Mouse (Mus musculus) embryonic facial prominence, embryonic 14.5 days (tissue): Measurements from ENCODE around the gene Camk1d. TPM values are rescaled to one million over a fixed set of nuclear protein-coding genes. Genes with fewer than 3 reads are reported as not detected.
A peak's percentile ranks its signal among the peaks of the same experiment; 100 is the strongest.

Experiments
- ATAC-seq: fragments of 200-750 bp; cut with Nextera tagmentation; 2 replicates; pipeline ENCODE4 v1.8.0; 2017; ENCODE audit warnings: low read depth, moderate number of reproducible peaks, moderate TSS enrichment
- DNase-seq: peaks from one replicate; pipeline ENCODE4 v3.0.0-alpha.2; 2015; ENCODE audit warnings: low spot score
- H3K27ac ChIP-seq: fragments of 300-500 bp; sonication (generic); replicated peaks from 2 replicates; pipeline ENCODE4 v1.5.1; 2014; ENCODE audit warnings: low read depth, mild to moderate bottlenecking, low read length, moderate library complexity
- H3K27me3 ChIP-seq: fragments of 300-500 bp; sonication (generic); replicated peaks from 2 replicates; pipeline ENCODE4 v1.6.1; 2014; ENCODE audit warnings: low read length; ENCODE audit not compliant: control insufficient read depth, insufficient read depth
- H3K36me3 ChIP-seq: fragments of 300-500 bp; sonication (generic); 2 replicates; pipeline ENCODE4 v1.6.1; 2014; ENCODE audit warnings: low read length, mixed read lengths; ENCODE audit not compliant: control insufficient read depth, insufficient read depth
- H3K4me1 ChIP-seq: fragments of 300-500 bp; sonication (generic); 2 replicates; pipeline ENCODE4 v1.6.1; 2014; ENCODE audit warnings: antibody characterized with exemption, low read length; ENCODE audit not compliant: control insufficient read depth, insufficient read depth
- H3K4me2 ChIP-seq: fragments of 300-500 bp; sonication (generic); 2 replicates; pipeline ENCODE4 v1.6.1; 2014; ENCODE audit warnings: low read depth, mild to moderate bottlenecking, low read length, moderate library complexity, mixed read lengths
- H3K4me3 ChIP-seq: fragments of 300-500 bp; sonication (generic); 2 replicates; pipeline ENCODE4 v1.5.1; 2014; ENCODE audit warnings: low read depth, mild to moderate bottlenecking, low read length
- H3K9ac ChIP-seq: fragments of 300-500 bp; sonication (generic); 2 replicates; pipeline ENCODE4 v1.6.1; 2014; ENCODE audit warnings: low read depth, mild to moderate bottlenecking, low read length, moderate library complexity, mixed read lengths
- H3K9me3 ChIP-seq: fragments of 300-500 bp; sonication (generic); 2 replicates; pipeline ENCODE4 v1.6.1; 2016; ENCODE audit warnings: low read length; ENCODE audit not compliant: control insufficient read depth
- WGBS: fragments of 180-500 bp; shearing (Covaris S2); extraction: QIAGEN DNeasy Blood & Tissue Kit; methylation state at CpG from one replicate; pipeline ENCODE4 v1.1.7; 2014; 5-methylcytosine and 5-hydroxymethylcytosine counted together
- polyA plus RNA-seq: library from polyadenylated mRNA; unstranded; fragments of >200 nt; fragmentation: Nextera tagmentation; extraction: Ambion mirVana; gene quantifications from 2 replicates; pipeline ENCODE4 v1.2.1, GENCODE M21; 2014

The Camk1d gene
- polyA plus RNA-seq, 1 experiment from 2014 or later: 6.2 TPM

GRCm38 (mm10) chr2:5632355-5632684, 82.0 kb downstream of the Camk1d start:
- ATAC-seq (no peak), DNase-seq (no peak)
- Histone ChIP-seq H3K9ac (no peak overlapping the region), H3K4me1 (no peaks in the 10 kb centered on the region), H3K27ac (no peak overlapping the region), H3K4me3 (no peak overlapping the region), H3K4me2 (no peak overlapping the region), H3K27me3 (no peaks in the 10 kb centered on the region), H3K36me3 (no peaks in the 10 kb centered on the region), H3K9me3 (no peaks in the 10 kb centered on the region)
- 91% methylated on average over 6 of the region's 6 CpGs for WGBS

GRCm38 (mm10) chr2:5631676-5632354, 82.5 kb downstream of the Camk1d start:
- Histone ChIP-seq H3K36me3 (no peaks in the 10 kb centered on the region), H3K4me3 (no peak overlapping the region), H3K27me3 (no peaks in the 10 kb centered on the region), H3K4me1 (no peaks in the 10 kb centered on the region), H3K4me2 (no peak overlapping the region), H3K9ac (no peak overlapping the region), H3K9me3 (no peaks in the 10 kb centered on the region), H3K27ac (no peak overlapping the region)
- DNase-seq: no peak
- ATAC-seq: no peak
- 85% methylated on average over 11 of the region's 11 CpGs for WGBS

GRCm38 (mm10) chr2:5630710-5631109, 83.6 kb downstream of the Camk1d start:
- H3K4me2 ChIP-seq: no peak overlapping the region
- no peaks in the 10 kb centered on the region for H3K4me1 ChIP-seq
- 53% methylated on average over 4 of the region's 4 CpGs for WGBS
- ATAC-seq: no peak
- H3K9ac ChIP-seq: no peak overlapping the region
- H3K4me3 ChIP-seq: no peak overlapping the region
- DNase-seq: no peak
- H3K27me3 ChIP-seq: no peaks in the 10 kb centered on the region
- no peaks in the 10 kb centered on the region for H3K9me3 ChIP-seq
- no peaks in the 10 kb centered on the region for H3K36me3 ChIP-seq
- H3K27ac ChIP-seq: no peak overlapping the region

GRCm38 (mm10) chr2:5624379-5624778, 89.9 kb downstream of the Camk1d start:
- H3K27me3 ChIP-seq: no peaks in the 10 kb centered on the region
- H3K9ac ChIP-seq: no peak overlapping the region
- 74% methylated on average over 4 of the region's 4 CpGs for WGBS
- H3K4me3 ChIP-seq: no peak overlapping the region
- DNase-seq (no peak), ATAC-seq (no peak)
- H3K27ac ChIP-seq: no peak overlapping the region
- H3K4me2 ChIP-seq: no peak overlapping the region
- H3K4me1 ChIP-seq: no peaks in the 10 kb centered on the region
- no peaks in the 10 kb centered on the region for H3K36me3 ChIP-seq
- no peaks in the 10 kb centered on the region for H3K9me3 ChIP-seq

GRCm38 (mm10) chr2:5618361-5618896, 95.9 kb downstream of the Camk1d start:
- Histone ChIP-seq H3K4me1 (peaks cover 16% of the 10 kb centered on the region), H3K4me2 (no peak overlapping the region), H3K27ac (no peak overlapping the region), H3K4me3 (no peak overlapping the region), H3K9ac (no peak overlapping the region), H3K9me3 (no peaks in the 10 kb centered on the region), H3K36me3 (no peaks in the 10 kb centered on the region), H3K27me3 (no peaks in the 10 kb centered on the region)
- no peak for ATAC-seq
- no peak for DNase-seq
- 90% methylated on average over 8 of the region's 8 CpGs for WGBS

GRCm38 (mm10) chr2:5614896-5615295, 99.4 kb downstream of the Camk1d start:
- peak; percentile 82 for DNase-seq
- H3K9me3 ChIP-seq: no peaks in the 10 kb centered on the region
- no peak overlapping the region for H3K4me3 ChIP-seq
- 71% methylated on average over 3 of the region's 3 CpGs for WGBS
- H3K36me3 ChIP-seq: no peaks in the 10 kb centered on the region
- H3K4me1 ChIP-seq: peaks cover 31% of the 10 kb centered on the region
- H3K4me2 ChIP-seq: no peak overlapping the region
- no peaks in the 10 kb centered on the region for H3K27me3 ChIP-seq
- no peak for ATAC-seq
- no peak overlapping the region for H3K9ac ChIP-seq
- peak overlapping the region; percentile 78 for H3K27ac ChIP-seq

GRCm38 (mm10) chr2:5614308-5614705, 100.0 kb downstream of the Camk1d start:
- 47% methylated on average over 2 of the region's 2 CpGs for WGBS
- Histone ChIP-seq H3K27me3 (no peaks in the 10 kb centered on the region), H3K4me1 (peaks cover 31% of the 10 kb centered on the region), H3K9me3 (no peaks in the 10 kb centered on the region), H3K27ac (peak overlapping the region; percentile 78), H3K4me3 (no peak overlapping the region), H3K9ac (no peak overlapping the region), H3K4me2 (0 out of 2 replicates have a peak overlapping the region, but pooled peaks have one; percentile 15), H3K36me3 (no peaks in the 10 kb centered on the region)
- no peak for DNase-seq
- no peak for ATAC-seq

GRCm38 (mm10) chr2:5613651-5614307, 100.5 kb downstream of the Camk1d start:
- Histone ChIP-seq H3K4me2 (peak overlapping the region; percentile 15; the same call in 1 of the 2 replicates), H3K27me3 (no peaks in the 10 kb centered on the region), H3K4me1 (peaks cover 31% of the 10 kb centered on the region), H3K9me3 (no peaks in the 10 kb centered on the region), H3K36me3 (no peaks in the 10 kb centered on the region), H3K9ac (peak overlapping the region; percentile 20; the same call in 1 of the 2 replicates), H3K4me3 (no peak overlapping the region), H3K27ac (peak overlapping the region; percentile 78)
- 21% methylated on average over 12 of the region's 12 CpGs for WGBS
- DNase-seq (peak; percentile 90), ATAC-seq (peak; percentile 81)
